Mouse (Mus musculus) retina, adult 2 months (tissue): ENCODE measurements around the gene Spef1.
"Not testable (repeated sequence)": the region's sequence is repeated elsewhere in the genome, so short reads cannot be mapped to it uniquely, and the experiment has no call there.

Experiments used
- DNase-seq: peaks from one replicate; pipeline ENCODE4 v3.0.0-alpha.2; 2012; ENCODE audit warnings: low read depth, low spot score

The Spef1 gene

DNA sequence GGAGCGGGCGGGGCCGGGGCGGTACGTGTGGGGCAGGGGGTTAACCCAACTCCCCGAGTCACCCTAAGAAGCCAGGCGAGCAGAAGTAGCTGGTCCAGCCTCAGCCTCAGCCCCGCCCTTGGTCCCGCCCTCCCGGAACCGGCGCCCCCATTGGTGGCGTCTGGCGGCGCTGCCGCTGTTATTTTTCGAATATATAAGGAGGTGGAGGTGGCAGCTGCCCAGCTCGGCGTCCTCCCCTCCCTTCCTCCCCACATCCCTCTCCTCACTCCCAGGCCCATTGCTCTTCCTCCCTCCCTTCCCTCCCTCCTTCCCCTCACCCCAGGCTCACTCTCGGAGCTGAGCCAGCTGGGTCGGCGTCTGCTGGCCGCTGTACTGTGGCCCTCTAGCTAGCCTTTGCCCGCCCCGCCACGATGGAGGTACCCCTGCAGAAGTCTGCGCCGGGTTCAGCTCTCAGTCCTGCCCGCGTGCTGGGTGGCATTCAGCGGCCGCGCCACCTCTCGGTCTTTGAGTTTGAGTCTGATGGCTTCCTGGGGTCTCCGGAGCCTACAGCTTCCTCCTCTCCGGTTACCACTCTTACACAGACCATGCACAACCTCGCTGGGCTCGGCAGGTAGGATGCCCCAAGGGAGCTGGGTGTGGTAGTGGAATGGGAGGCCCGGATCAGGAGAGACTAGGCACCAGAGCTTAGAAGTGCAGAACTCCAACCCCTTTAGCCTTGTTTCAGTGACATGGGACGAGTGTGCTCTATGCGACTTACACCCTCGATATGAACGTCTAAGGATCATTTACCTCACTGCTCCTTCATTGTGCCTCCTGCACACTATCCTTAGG lies at the start of gene Spef1, which contains the start of gene Cdc25b:
TSS of gene Spef1 (minus strand) at position 512 of the 831 bp plus-strand sequence.
TSS of gene Cdc25b (plus strand) at position 179 of the 831 bp plus-strand sequence.
- no peak for DNase-seq

DNA sequence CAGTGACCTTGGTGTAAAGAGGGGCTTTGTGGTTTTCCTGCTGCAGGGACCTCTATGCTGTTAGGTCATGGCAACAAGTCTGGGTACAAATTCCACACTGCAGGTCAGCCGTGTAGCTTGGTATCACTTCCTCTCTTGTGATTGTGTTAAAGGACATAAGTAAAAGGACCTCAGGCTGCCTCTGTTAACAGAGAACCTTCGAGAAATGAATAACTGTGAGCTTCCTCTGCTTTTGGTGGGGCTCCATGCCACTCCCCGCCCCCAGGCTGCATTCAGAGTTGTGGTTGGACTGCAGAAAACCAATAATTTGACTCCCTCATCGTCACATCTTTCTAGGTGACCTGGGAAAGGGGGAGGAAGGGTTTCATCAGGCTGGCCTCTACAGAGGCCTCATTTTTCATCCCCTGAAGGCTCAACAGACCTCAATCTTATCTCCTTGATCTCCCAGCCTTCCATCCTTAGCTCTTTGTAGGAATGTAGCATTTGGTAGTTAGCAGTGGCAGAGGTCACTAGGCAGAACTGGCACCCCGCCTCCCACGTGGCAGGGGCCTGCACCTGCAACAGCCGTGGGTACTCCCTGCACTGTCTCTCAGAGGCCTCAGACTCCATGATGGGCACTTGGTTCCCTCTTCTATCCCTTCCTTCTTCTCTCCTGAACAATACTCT lies 48.0 kb upstream of the Spef1 start:
- DNase-seq: no peak

DNA sequence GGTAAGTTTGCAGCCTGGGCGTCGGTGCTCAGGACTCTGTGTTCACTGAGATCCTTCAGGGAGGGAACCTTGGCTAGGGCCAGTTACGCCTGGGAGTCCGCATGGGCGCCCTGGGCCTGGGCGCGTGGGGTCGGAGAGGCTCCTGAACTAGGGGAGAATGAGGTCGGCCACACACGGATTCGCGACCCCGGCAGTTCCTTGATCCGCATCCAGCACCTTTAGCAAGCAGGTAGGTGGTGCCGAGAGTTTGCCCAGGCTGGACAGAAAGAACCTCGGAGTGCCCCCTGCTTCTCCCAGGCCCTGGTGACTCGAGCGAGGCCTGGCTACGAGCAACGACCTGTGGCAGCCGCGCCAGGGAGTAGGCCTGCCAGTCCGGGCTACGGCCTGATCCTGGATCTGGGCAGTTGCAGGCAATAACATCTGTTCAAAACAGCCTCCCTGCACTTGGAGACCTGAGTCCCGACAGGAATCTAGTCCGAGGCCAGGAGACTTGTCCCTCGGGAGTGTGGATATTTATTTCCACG lies 47.1 kb upstream of the Spef1 start:
- no peak for DNase-seq

DNA sequence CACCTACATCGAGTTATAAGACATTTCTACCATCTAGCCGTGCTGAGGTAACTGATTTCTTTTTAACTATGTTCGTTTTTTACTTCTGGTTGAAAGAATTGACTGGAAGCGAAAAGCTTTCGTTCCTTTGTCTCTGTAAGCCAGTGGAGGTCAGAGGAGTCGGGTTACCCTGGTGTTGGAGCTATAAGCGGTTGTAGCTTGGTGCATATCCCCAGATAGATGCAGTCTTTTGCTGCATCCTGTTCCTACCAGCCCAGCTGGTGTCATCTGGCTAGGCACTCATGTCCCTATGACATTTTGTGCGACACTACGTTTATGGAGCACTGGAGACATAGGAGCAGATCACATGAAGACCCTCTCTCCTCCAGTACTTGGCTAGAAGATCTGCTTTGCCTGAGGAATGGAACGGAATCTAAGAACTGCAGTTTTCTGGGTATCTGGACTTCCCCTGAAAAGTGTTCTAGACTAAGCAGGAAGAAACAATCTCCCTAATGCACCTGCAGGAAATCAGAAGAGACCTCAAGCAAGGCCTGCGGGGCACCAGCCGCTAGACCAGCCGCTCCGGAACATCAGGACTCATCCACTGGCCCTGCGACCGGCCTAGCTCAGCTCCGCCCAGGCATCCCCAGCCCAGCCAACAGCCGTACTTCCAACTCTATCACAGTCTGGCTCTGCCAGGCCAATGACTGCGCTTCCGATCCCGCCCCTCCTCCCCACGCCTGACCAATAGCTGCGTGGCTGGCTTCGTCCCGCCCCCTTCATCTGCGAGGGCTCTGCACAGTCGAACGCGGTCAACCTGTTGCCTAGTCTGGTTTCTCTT lies 46.4 kb upstream of the Spef1 start, which contains the start of gene Mavs:
TSS of gene Mavs (plus strand) at position 757 of the 820 bp plus-strand sequence.
- peak; percentile 85 for DNase-seq

DNA sequence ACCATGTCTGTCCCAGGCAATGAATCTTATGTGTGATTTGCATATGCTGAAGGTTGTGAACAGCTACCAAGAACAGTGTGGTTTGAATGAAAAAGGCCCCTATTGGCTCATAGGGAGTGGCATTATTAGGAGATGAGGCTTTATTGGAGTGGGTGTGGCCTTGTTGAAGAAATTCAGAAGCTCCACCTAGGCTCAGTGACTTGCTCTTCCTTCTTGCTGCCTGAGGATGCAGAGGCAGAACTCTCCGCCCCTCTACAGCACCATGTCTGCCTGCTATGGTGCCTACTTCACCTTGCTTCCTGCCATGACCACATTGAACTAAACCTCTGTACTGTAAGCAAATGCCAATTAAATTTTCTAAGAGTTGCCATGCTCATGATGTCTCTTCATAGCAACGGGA lies 45.5 kb upstream of the Spef1 start:
- DNase-seq: no peak

DNA sequence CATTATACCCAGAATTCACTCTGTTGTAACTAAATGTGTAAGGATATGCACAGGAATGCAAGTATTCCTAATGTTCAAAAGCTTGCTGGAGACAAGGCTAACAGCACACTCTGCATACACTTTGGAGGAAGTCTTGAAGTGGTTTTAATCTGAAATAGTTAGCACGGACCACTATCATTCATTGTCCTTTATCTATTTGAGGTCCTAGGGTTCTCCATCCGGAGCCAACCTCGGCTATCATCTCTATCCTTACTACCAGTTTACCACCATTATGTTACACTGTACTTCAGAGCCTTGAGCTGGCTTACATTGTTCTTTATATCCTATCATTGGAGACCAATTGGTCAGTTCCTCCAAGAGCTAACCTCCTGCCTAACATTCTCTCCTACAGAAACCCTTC lies 40.2 kb upstream of the Spef1 start:
- DNase-seq: no peak

DNA sequence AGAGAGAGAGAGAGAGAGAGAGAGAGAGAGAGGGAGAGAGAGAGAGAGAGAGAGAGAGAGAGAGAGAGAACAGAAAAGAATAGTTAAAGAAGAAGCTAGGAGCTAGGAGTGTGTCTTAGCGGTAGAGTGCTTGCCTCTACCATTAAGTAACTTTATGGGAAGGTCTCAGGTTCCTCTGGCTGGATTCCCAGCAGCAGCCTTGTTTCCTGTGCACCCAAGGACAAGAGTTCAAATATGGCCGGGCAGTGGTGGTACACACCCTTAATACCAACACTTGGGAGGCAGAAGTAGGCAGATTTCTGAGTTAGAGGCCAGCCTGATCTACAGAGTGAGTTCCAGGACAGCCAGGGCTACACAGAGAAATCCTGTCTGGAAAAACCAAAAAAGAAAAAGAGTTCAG lies 39.6 kb upstream of the Spef1 start:
- DNase-seq: not testable (repeated sequence)

DNA sequence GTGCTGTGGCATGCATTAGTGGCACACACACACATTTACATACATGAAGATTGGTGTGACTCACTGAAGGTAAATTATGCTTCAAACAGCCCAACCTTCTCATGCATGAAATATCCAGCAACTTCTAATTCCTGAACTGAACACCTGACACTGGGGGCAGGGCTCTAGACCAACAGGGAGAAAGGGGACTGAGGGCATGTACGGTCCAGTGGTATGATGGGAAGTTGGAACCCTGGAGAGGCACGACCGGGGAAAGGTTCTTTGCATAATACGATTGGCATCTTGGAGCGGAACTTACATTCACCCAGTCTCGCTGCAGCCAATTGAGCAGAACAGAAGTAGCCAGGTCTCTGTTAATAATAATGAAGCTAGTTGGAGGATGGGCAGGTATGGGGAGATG lies 38.1 kb upstream of the Spef1 start:
- DNase-seq: no peak

DNA sequence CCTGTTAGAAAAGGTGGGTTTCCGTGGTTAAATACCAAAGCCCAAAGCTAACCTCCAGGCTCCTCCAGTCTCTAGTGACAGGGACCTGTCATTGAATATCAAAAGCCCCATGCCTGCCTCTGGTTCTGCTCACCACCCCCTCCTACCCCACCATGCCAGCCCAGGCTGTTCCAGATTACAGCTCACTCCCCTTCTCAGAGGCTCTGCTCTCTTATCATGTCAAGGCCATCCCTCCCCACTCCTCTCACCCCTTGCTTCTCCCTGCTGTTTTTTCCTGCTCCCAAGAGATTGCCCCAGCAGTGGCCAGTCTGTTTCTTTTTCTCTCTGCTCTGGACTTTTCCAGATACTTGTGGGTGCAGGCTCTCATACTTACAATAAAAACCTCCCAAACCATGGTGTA lies 36.5 kb upstream of the Spef1 start:
- DNase-seq: no peak

DNA sequence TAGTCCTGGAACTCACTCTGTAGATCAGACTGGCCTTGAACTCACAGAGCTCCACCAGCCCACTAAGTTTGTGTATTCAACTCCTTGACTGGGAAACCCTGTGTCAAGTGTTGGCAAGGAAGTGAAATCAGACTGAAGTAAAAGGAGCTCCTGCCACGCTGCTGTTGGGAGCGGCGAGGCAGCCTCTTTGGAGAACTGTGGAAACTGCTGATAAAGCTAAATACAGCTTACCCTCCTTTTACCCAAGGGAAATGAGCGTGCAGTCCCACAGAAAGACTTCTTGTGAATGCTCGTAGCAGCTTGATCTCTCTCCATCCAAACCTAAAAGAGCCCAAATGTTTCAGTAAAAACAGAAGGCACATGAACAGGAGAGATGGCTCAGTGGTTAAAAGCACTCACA lies 35.5 kb upstream of the Spef1 start:
- no peak for DNase-seq

DNA sequence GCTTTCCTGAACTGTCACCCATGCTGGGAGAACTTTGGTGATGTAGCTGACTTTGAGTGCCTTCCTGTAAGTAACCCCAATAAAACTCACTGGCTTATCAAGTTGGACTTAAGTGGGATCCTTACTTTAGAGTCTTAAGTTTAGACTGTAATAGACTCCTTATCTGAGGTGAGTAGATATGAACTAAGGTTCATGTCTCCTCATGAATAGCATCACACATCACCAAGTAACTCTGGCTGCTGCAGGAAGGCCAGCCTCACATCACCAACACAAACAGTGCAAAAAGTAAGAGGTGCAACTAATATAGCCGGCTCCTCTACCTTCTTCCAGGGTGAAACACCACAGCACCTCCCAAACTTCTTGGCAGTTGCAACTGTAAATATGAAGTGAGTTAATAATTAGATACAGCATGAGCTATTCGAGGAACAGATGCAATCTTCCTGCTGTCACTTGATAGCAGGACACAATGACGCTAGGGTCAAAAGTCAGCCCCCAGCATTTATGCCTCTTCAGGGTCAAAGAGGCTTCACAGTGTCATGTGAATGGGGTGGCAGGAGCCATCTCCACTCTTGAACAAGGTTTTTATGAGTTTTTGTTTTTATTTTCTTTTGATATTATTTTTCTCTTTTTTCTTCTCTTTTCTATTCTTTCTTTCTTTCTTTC lies 34.9 kb upstream of the Spef1 start:
- no peak for DNase-seq

DNA sequence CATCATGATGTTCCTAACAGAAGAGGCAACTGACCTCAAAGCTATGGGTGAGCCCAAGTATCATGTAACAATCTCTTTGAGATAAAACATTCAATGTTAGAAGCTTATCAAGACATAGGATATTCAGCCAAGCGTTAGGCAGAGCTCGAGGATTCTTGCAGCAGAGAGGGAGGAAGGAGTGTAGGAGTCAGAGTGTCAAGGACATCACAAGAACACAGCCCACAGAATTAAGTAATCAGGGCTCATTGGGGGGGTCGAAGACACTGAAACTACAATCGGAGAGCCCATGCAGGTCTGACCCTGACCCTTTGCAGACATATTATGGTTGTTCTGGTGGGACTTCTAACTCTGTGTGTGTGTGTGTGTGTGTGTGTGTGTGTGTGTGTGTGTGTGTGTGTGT lies 32.9 kb upstream of the Spef1 start:
- DNase-seq: no peak

DNA sequence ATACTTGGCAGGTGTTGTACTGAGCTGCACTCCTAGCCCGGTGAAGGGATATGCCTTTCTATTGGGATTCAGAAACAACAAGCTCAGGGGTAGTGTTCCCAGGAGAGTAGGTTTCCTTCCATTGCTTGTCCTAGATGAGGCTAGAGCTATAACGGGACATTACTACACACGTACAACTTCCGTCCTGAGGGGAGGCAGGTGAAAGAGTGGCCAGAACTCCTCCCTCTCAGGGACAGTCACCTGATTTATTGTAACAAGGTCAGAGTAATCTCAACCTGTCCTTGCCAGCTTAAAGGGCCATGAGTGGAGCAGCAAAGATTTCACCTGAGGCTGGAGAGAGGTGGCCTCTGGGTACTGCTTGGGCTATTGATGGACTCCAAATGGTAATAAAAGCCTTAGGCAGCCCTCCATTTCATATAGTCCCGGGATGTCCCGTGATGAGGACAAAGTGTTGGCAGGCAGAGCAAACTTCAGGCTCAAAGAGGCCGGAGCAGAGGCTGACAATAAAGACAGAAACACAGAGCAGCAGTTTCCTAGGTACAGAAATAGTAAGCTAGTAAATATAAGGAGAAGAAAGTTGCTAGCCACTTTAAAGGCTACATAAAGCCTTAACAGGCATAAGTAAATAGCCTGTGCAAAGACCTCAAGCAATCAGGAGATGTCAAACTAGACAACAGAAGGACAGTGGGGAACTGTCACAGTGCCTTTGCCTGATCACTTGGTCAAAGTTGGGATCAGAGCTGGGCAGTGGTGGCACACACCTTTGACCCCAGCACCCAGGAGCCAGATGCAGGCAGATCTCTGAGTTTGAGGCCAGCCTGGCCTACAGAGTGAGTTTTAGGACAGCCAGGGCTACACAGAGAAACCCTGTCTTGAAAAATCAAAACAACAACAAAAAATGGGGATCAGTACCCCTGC lies 29.1 kb upstream of the Spef1 start:
- DNase-seq: no peak

DNA sequence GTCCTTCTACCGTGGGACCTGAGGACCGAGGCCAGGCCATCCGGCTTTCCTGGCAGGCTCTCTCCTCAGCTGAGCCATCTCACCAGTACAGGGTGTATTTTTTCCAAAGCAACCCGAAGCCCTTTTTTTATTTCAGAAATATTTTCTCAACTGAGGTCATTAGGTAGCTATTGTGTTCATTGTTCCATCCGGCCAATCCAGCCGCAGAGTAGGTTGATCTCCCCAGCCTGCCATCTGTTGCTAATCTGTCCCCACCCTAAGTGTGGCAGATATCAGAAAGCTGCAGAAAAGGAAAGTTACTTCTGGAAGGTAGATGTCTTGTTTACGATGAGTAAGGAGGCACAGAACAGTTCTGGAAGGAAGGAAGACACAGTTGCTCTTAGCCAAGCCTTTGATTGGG lies 26.7 kb upstream of the Spef1 start:
- DNase-seq: no peak

DNA sequence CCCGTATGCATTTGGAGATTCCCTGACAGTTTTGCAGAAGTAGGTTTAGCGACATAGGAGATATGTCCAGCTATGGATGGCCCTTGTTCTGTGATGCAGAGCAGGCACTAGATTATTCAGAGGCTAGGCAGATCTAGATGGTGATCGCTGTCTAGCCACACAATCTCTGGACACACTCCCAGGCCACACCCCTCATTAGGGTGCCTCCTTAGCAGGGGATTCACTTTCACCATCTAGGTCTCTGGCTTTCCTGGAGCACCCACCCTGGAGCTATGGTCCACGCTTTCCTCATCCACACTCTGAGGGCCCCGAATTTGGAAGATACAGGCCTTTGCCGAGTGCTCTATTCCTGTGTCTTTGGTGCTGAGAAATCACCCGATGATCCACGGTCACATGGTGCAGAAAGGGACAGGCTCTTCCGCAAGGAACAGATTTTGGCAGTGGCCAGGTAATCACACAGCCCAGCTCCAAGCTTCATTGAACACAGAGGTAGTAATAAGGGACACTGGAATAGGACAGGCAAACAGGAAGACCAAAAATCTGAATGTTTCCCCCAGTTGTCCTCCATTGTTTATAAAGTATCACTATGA lies 24.0 kb upstream of the Spef1 start:
- DNase-seq: no peak

DNA sequence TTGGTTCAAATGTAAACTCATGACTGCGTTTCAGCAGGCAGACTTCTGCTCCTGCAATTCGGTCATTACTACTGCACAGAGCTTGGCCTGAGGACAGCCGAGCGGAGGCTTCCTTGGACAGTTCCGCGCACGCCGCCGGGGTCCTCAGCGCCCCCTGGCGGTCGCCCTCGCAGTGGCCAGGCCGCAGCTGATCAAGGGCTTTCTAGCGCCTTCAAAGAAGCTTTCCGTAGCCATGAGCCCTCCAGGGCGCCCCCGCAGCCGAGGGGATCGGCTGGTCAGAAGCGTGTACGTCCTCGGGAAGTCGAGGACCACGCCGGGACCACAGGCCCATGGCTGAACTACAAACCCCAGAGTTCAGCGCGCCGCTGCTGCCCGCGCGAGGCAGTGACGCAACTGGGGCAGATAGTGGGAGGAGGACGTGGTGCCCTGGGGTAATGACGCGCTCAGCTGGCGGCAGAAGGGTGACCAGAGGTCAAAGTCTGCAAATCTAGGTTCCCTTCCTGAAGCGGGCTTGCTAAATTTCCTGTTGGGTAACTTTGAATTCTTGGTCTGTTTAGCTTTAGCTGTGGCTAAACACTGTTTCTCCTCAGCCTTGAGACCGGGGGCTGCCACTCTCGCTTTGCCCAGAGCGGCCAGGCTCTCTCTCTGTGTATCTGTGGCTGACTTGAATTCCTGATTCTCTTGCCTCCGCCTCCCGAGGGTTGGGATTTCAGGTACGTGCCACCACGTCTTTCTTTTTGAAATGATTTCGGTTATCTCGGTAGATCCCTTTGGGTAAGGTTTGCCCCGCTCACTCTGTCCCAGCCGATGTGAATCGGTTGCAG lies 23.1 kb upstream of the Spef1 start:
- DNase-seq: peak; percentile 86

DNA sequence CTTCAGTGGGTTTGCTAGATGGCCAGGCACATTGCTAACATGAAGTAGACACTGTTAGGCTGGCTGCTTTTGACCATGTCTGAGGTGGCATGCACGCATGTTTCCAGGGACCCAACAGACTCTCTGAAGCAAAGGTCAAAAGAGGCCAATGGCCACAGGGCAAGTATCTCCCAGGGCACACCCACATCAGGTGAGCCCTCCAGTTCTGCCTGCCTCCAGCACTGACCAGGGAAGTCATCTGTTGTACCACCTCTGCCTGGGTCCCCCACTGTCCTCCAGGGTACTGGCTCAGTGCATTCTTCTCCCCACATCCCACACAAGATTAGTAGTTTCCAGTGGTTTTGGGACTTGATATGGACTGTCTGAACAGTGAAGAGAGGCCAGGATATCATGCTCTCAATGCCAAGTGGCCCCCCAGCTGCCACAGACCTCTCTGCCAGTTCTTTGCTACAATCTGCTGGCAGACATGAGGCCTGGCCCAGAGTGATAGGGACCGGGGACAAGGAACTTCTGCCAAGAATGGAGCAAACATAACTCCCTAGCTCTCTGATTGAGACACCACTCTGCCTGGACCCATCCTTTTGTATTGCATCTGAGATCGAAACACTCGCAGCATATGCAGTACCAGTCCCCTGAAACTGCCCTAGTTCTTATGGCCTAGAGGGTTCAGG lies 22.2 kb upstream of the Spef1 start:
- no peak for DNase-seq

DNA sequence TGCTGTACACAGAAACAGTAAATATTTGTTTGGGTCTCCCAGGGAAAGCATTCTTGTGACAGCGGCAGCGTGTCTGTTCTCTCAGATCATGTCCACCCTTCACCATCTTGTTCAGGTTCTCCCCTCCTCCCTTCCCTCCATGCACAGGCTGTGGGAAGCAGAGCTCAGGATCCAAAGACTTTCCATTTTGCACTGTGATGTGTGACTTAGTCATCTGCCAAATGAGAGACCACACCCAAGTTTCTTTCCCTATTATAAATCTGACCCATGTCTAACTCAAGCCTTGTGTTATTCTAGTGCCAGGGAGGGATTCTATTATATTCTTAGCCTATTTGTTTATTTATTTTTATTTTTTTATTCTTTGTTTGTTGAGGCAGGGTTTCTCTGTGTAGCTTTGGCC lies 21.3 kb upstream of the Spef1 start:
- DNase-seq: no peak
